Mouse (Mus musculus): ENCODE measurements around the gene Oosp1. TPM values are rescaled to one million over a fixed set of nuclear protein-coding genes. Genes with fewer than 3 reads are reported as not detected.

Oosp1 gene
- not detected in 2 replicates for polyA plus RNA-seq (2016; fragmentation: Nextera tagmentation; extraction: Ambion mirVana)

DNA sequence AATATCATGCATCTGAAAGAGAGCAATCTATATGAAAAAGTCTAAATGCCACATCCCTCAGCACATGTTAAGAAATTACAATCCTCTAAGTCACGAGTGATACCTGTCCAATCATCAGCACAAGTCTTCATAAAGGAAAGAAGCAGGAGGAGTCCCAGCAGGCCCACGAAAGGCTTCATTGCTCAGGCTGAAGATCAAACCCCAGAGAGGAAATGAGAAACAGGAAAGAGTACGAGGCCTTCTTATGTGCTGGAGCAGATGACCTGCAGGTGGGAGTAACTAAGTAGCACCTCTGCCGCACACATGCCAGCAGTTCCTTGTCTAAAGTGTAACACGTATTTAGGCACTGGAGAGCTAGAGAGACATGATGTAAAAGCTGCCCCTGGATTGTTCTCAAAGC, at the start of gene Oosp1:
Gene Oosp1 (minus strand): TSS at position 312 of the 400 bp plus-strand sequence.
- H3K36me3 ChIP-seq (replicated peaks) = no peaks in the 10 kb centered on the region
- 75% methylated on average over 5 of the region's 5 CpGs for WGBS
- no peak for ATAC-seq (ENCODE audit: low FRiP score)

DNA sequence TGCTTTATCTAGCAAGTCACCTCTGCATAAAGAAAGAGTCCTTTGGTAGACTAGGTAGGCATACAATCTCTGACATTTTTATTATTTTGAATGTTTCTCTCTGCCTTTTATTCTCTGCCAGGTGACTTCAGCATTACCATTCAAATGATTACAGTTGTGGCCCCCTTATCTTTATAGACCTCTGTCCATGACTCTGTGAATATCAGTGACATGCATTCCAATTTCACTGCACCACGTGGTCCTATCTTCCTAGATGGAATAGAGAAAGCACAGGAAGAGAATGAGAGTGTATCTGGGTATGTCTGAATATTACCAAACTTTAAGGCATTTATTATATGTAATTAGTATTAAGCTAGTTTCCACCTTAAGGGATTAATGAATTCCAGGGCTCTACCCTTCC, 45.5 kb upstream of the Oosp1 start:
- Histone ChIP-seq H3K36me3 (replicated peaks) (no peaks in the 10 kb centered on the region), H3K9me3 (no peaks in the 10 kb centered on the region), H3K9ac (no peak overlapping the region), H3K4me1 (no peaks in the 10 kb centered on the region), H3K4me2 (no peak overlapping the region), H3K4me3 (replicated peaks) (no peak overlapping the region), H3K27me3 (no peaks in the 10 kb centered on the region), H3K27ac (no peak overlapping the region)
- no peak for ATAC-seq (ENCODE audit: low FRiP score)
- WGBS = 63% methylated on average over 1 of the region's 1 CpGs

More for the DNA sequence above, at the start of gene Oosp1:
- H3K4me3 ChIP-seq (replicated peaks) = no peak within 1 kb of the TSS
- no peak within 1 kb of the TSS for H3K9ac ChIP-seq
- no peaks in the 10 kb centered on the region for H3K9me3 ChIP-seq
- no peaks in the 10 kb centered on the region for H3K4me1 ChIP-seq
- H3K27ac ChIP-seq = no peak within 1 kb of the TSS
- H3K27me3 ChIP-seq = no peaks in the 10 kb centered on the region
- H3K4me2 ChIP-seq = no peak within 1 kb of the TSS

DNA sequence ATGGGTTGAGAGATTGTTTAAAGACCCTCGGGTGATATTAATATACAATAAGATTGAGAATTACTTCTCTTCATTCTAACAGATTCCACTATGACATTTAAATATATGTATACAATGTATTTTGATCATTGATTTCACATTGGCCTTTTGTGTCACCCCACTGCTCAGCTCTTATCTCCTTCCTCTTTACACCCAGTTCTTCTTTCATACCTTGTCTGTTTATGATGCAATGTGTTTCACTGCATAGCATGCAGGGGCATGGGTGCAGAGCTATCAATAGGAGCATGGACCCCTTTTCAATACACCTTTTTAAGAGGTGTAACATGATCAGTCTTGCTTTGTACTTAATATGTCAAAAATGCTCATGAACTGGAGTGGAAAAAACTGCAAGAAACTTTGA, 39.3 kb upstream of the Oosp1 start:
- H3K36me3 ChIP-seq (replicated peaks) = no peaks in the 10 kb centered on the region
- no peaks in the 10 kb centered on the region for H3K9me3 ChIP-seq
- ATAC-seq (ENCODE audit: low FRiP score) = no peak
- no peak overlapping the region for H3K4me3 ChIP-seq (replicated peaks)
- no peak overlapping the region for H3K4me2 ChIP-seq
- WGBS = 74% methylated on average over 1 of the region's 1 CpGs
- H3K9ac ChIP-seq = no peak overlapping the region
- no peaks in the 10 kb centered on the region for H3K4me1 ChIP-seq
- no peaks in the 10 kb centered on the region for H3K27me3 ChIP-seq
- no peak overlapping the region for H3K27ac ChIP-seq

DNA sequence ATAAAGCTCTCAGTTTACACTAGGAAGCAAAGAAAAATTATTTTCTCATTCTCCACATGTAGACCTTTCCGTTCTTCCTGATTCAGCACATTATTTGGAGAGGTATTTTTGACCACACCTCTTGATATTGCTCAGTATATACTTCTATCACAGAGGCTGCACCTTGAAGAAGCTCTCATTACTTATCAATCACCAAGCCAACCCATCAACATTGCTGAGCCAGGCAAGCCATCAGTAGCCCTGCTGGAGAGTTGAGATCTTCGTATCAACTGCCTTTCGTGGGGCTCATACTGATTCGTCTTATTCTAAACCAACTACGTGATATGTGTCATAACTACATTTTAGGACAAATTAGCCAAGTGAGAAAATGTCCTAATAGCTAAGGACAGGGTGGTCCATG, 36.4 kb upstream of the Oosp1 start:
- WGBS = 93% methylated on average over 5 of the region's 5 CpGs
- no peak overlapping the region for H3K9ac ChIP-seq
- H3K36me3 ChIP-seq (replicated peaks) = no peaks in the 10 kb centered on the region
- no peak overlapping the region for H3K27ac ChIP-seq
- no peak for ATAC-seq (ENCODE audit: low FRiP score)
- no peaks in the 10 kb centered on the region for H3K4me1 ChIP-seq
- no peaks in the 10 kb centered on the region for H3K27me3 ChIP-seq
- no peak overlapping the region for H3K4me3 ChIP-seq (replicated peaks)
- no peak overlapping the region for H3K4me2 ChIP-seq
- H3K9me3 ChIP-seq = no peaks in the 10 kb centered on the region

DNA sequence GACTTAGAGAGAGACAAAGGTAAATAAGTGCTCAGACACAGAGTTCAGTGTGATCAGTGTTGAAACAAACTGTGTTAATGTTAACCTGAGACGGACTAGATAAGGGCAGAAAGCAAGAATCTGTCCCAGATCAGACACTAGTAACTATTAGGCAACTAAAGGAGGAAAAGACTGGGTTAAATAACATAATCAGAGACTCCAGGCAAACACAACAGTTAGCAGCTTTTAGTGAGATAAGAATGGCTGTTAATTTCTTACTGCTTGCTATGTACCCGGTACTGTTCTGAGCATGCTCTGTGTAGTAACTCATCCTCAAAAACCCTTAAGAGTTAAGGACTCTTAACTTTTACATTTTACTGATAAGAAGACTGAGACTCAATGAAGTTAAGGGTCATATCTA, 35.0 kb upstream of the Oosp1 start:
- H3K36me3 ChIP-seq (replicated peaks) = no peaks in the 10 kb centered on the region
- H3K4me3 ChIP-seq (replicated peaks) = no peak overlapping the region
- 88% methylated on average over 2 of the region's 2 CpGs for WGBS
- H3K27me3 ChIP-seq = no peaks in the 10 kb centered on the region
- H3K27ac ChIP-seq = no peak overlapping the region
- no peak overlapping the region for H3K9ac ChIP-seq
- H3K4me1 ChIP-seq = no peaks in the 10 kb centered on the region
- H3K9me3 ChIP-seq = no peaks in the 10 kb centered on the region
- H3K4me2 ChIP-seq = no peak overlapping the region
- ATAC-seq (ENCODE audit: low FRiP score) = no peak

DNA sequence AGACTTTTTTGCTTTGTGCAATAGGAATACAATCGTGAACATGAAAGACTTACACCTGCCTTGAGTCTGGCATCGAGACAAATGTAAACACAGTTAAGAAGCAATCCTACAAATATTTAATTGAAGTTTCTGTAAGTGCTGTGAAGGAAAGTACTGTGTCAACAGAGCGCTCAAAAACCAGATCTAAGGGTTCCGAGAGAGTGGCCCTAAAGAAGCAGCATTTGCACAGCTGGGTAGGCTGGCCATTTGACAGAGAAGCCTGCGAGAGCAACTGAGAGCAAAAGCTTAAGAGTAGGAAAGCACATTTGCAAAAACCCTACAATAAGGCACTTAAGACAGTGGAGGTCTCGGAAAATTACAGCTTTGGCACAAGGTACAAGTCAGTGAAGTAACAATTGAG, 33.3 kb upstream of the Oosp1 start:
- Histone ChIP-seq H3K27me3 (no peaks in the 10 kb centered on the region), H3K4me1 (no peaks in the 10 kb centered on the region), H3K9me3 (no peaks in the 10 kb centered on the region), H3K4me3 (replicated peaks) (no peak overlapping the region), H3K27ac (no peak overlapping the region), H3K9ac (no peak overlapping the region), H3K36me3 (replicated peaks) (no peaks in the 10 kb centered on the region), H3K4me2 (no peak overlapping the region)
- 85% methylated on average over 6 of the region's 6 CpGs for WGBS
- ATAC-seq (ENCODE audit: low FRiP score) = no peak

DNA sequence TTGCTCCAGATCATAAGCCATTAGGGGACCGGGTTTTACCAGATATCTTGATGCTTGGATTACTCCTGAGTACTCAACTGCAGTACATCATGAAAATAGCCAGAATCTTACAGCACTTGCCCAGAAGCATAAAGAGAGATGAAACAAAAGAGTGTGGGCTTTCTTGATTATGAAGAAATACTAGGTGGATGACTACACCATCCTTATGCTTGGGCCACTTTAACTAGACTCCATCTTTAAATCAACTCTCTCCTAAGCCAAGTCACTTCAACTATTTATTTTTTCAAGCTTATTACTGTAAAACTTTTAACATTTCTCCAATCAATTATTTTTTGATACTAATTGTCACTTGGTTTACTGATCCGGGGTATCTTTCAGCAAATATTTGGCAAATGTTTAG, 32.9 kb upstream of the Oosp1 start:
- H3K4me3 ChIP-seq (replicated peaks) = no peak overlapping the region
- H3K27me3 ChIP-seq = no peaks in the 10 kb centered on the region
- ATAC-seq (ENCODE audit: low FRiP score) = no peak
- no peak overlapping the region for H3K27ac ChIP-seq
- no peaks in the 10 kb centered on the region for H3K9me3 ChIP-seq
- 89% methylated on average over 2 of the region's 2 CpGs for WGBS
- H3K4me1 ChIP-seq = no peaks in the 10 kb centered on the region
- no peak overlapping the region for H3K4me2 ChIP-seq
- H3K9ac ChIP-seq = no peak overlapping the region
- no peaks in the 10 kb centered on the region for H3K36me3 ChIP-seq (replicated peaks)

DNA sequence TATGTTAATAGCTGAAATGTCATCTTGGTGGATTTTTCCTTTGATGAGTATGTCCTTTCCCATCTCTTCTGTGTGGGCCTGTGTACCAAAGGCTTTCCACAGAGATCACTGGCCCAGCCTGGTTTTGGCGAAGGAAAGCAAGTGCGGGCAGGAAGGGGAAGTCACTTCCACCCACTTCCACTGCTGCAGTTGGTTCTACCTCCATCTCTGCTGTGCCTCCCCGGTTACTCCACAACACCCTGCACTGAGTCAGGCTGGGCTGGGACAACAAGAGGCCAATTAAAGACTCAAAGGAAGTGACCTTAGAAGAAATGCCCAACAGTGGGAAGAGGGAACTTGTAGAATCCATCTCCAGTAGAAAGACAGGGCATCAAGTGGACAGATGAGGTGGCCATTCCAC, 29.1 kb upstream of the Oosp1 start:
- 89% methylated on average over 3 of the region's 3 CpGs for WGBS
- Histone ChIP-seq H3K4me3 (replicated peaks) (no peak overlapping the region), H3K27me3 (no peaks in the 10 kb centered on the region)

DNA sequence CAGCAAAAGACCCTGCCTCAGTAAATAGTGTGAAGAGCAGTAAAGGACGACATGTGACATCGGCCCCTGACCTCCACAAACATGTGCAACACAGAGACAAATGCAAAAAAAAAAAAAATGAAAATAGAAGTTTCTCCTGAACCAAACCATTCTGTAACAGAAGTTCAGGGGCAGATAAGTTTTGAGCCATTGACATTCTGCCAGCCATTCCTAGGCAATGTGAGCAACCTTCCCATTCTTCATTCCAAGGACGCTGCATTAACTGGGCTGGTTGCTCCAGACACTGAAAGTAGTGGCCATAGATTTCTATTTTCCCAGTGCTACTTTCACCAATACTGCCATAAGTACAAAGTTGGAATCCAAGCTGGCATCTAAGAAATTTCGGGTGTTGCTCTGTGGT, 21.5 kb upstream of the Oosp1 start:
- Histone ChIP-seq H3K9ac (no peak overlapping the region), H3K4me2 (no peak overlapping the region), H3K4me1 (no peaks in the 10 kb centered on the region), H3K27me3 (no peaks in the 10 kb centered on the region), H3K36me3 (replicated peaks) (no peaks in the 10 kb centered on the region), H3K27ac (no peak overlapping the region), H3K4me3 (replicated peaks) (no peak overlapping the region), H3K9me3 (no peaks in the 10 kb centered on the region)
- ATAC-seq (ENCODE audit: low FRiP score) = no peak
- WGBS = 86% methylated on average over 4 of the region's 4 CpGs

More for the DNA sequence above, 29.1 kb upstream of the Oosp1 start:
- no peak overlapping the region for H3K4me2 ChIP-seq
- H3K27ac ChIP-seq = no peak overlapping the region
- H3K9ac ChIP-seq = no peak overlapping the region
- H3K9me3 ChIP-seq = no peaks in the 10 kb centered on the region
- no peak for ATAC-seq (ENCODE audit: low FRiP score)
- no peaks in the 10 kb centered on the region for H3K36me3 ChIP-seq (replicated peaks)
- no peaks in the 10 kb centered on the region for H3K4me1 ChIP-seq

DNA sequence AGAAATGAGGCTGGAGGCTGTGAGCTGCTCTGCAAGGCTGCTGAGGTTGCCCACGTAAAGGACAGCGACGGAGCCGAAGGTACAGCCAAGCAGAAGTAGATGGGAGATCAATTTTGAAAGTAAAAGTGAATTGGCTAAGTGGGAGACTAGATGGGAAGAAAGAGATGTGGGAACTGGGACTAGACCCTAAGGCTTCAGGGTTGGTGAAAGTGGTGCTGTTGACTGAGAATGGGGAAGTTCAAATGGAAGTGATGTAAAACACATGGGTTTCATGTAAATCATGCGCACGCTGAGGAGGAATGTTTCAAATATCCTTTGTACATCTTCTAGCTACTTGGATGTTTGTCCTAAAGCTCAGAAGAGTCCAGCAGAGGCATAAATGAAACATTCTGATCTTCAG, 7.4 kb upstream of the Oosp1 start:
- WGBS = 95% methylated on average over 6 of the region's 6 CpGs
- no peak overlapping the region for H3K9ac ChIP-seq
- H3K4me1 ChIP-seq = no peaks in the 10 kb centered on the region
- H3K4me2 ChIP-seq = no peak overlapping the region
- ATAC-seq (ENCODE audit: low FRiP score) = no peak
- no peak overlapping the region for H3K4me3 ChIP-seq (replicated peaks)
- H3K27me3 ChIP-seq = no peaks in the 10 kb centered on the region
- no peaks in the 10 kb centered on the region for H3K36me3 ChIP-seq (replicated peaks)
- no peak overlapping the region for H3K27ac ChIP-seq
- no peaks in the 10 kb centered on the region for H3K9me3 ChIP-seq

DNA sequence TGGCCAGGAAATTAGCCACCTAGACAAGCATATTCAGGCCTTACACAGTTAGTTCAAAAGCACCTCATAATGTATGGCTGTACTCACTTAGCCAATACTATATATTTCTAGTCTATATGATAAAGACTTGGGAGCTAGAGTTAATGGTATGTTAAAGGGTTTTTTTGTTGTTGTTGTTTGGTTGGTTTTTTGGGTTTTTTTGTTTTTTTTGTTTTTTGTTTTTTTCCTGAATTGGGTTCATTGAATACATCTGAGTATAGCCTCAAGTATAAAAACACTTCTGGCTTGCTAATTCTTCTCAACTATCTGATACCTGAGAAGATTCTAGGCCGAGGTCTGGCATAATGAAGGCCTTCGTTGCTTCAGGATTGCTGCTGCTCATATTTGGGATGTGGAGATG, 5.8 kb upstream of the Oosp1 start, which contains the start of gene Oosp3:
Gene Oosp3 (plus strand): TSS at position 301 of the 400 bp plus-strand sequence.
- Histone ChIP-seq H3K27ac (no peak within 1 kb of the TSS), H3K4me2 (no peak within 1 kb of the TSS), H3K27me3 (no peaks in the 10 kb centered on the region), H3K9ac (no peak within 1 kb of the TSS), H3K9me3 (no peaks in the 10 kb centered on the region), H3K36me3 (replicated peaks) (no peaks in the 10 kb centered on the region), H3K4me1 (no peaks in the 10 kb centered on the region), H3K4me3 (replicated peaks) (no peak within 1 kb of the TSS)
- 87% methylated on average over 2 of the region's 2 CpGs for WGBS
- ATAC-seq (ENCODE audit: low FRiP score) = no peak

DNA sequence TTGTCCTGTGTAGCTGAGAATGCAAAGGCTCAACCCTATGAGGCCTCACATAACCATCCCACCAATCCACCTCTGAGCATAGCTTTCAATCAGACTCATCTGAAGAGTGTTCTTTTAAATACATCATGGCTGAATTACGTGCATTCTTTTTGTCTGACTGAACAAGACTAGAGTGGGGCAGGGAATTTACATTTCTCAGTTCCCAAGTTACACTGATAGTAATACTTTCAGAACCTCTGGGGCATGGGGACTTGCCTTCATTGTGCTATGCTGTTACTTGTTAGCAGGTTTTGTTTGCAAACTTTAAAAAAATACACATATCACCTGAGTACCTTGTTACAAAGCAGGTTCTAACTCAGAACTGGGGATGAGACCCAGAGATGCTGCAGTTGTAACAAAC, 504 bp upstream of the Oosp1 start:
- no peak overlapping the region for H3K9ac ChIP-seq
- no peak overlapping the region for H3K27ac ChIP-seq
- WGBS = 74% methylated on average over 1 of the region's 1 CpGs
- no peaks in the 10 kb centered on the region for H3K27me3 ChIP-seq
- H3K4me2 ChIP-seq = no peak overlapping the region
- H3K4me3 ChIP-seq (replicated peaks) = no peak overlapping the region
- no peaks in the 10 kb centered on the region for H3K9me3 ChIP-seq
- no peaks in the 10 kb centered on the region for H3K36me3 ChIP-seq (replicated peaks)
- no peaks in the 10 kb centered on the region for H3K4me1 ChIP-seq
- no peak for ATAC-seq (ENCODE audit: low FRiP score)

DNA sequence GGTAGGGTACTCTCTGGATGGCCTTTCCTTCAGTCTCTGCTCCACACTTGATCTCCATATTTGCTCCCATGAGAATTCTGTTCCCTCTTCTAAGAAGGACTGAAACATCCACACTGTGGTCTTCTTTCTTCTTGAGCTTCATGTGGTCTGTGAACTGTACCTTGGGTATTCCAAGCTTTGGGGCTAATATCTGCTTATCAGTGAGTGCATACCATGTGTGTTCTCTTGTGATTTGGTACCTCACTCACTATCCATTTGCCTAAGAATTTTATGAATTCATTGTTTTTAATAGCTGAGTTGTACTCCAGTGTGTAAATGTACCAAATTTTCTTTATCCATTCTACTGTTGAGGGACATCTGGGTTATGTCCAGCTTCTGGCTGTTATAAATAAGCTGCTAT, 29.4 kb downstream of the Oosp1 start:
- Histone ChIP-seq H3K4me1 (no peaks in the 10 kb centered on the region), H3K4me2 (no peak overlapping the region), H3K36me3 (replicated peaks) (no peaks in the 10 kb centered on the region), H3K9ac (no peak overlapping the region), H3K27me3 (no peaks in the 10 kb centered on the region), H3K4me3 (replicated peaks) (no peak overlapping the region), H3K9me3 (no peaks in the 10 kb centered on the region), H3K27ac (no peak overlapping the region)
- no peak for ATAC-seq (ENCODE audit: low FRiP score)

DNA sequence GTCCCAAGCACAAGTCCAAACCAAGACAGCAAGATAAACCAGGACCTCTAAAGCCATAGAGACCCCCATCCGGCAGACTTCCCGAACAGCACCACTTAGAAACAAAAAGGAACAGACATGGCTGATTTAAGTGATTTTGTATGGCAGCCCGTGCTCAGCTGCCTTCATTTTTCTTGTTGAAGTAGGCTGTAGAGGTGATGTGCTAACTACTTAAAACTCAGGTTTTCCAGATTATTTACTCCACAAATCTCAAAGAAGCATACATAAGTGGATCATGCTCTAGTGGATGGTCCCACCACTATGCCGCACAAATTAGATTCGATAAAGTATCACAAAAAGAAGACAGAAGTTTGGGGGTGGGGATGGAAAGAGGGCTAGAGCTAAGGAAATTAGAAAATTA, 30.5 kb downstream of the Oosp1 start, which contains the start of gene Oosp2:
Gene Oosp2 (minus strand): TSS at position 101 of the 400 bp plus-strand sequence.
- Histone ChIP-seq H3K27ac (no peak within 1 kb of the TSS), H3K36me3 (replicated peaks) (no peaks in the 10 kb centered on the region), H3K4me3 (replicated peaks) (no peak within 1 kb of the TSS), H3K4me1 (no peaks in the 10 kb centered on the region), H3K9ac (no peak within 1 kb of the TSS), H3K27me3 (no peaks in the 10 kb centered on the region), H3K9me3 (no peaks in the 10 kb centered on the region), H3K4me2 (no peak within 1 kb of the TSS)
- 91% methylated on average over 5 of the region's 5 CpGs for WGBS
- no peak for ATAC-seq (ENCODE audit: low FRiP score)
